Mouse (Mus musculus): ENCODE data around the gene Rpp38.

DNA sequence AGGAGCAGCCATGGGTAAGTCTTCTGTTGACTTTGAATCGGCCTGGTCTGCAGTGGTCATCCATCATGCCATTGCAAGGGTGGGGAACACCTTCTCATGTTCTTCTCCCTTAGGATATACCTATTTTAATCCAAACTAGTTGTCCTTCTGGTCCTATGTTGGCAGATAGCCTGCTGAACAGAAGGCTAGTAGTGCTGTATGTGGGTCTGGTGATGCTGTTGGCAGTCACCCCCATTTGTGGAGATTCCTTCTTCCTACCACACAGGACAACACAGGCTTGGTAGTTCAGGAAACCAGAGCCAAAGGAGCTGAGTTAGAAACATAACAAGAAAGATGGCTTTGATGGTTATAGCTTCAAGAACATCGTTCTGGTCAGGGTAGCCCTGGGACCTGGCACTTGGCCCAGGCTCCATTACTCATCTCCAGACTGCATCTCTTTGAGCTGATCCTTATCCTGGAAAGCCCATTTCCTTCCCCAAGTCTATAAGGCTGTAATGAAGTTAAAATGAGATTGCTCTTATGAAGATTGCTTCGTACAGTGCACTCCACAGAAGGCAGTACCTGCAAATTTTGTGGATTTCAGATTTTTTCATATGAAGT, 26.9 kb downstream of the Rpp38 start:
- no peak for TF ChIP-seq POLR2A (IDR thresholded peaks at IDR 0.05; ENCODE audit: control insufficient read depth, low read depth, low read length)
- TF ChIP-seq CTCF (IDR thresholded peaks at IDR 0.05; ENCODE audit: control insufficient read depth, insufficient read depth, insufficient replicate concordance, low read depth, low read length): no peak

Data from testis, adult 2 months (tissue).